Mouse (Mus musculus) heart, adult 2 months (tissue): ENCODE measurements around the gene Hoxc9. TPM values are rescaled to one million over a fixed set of nuclear protein-coding genes. Genes with fewer than 3 reads are reported as not detected.

Experiments
- DNase-seq, 2 experiments: peaks; one replicate each; pipeline ENCODE4 v3.0.0; 2021
- H3K27ac ChIP-seq: fragments of 200-600 bp; 2 replicates; pipeline ENCODE4 v1.8.1; 2022
- H3K27me3 ChIP-seq: fragments of 200-500 bp; 2 replicates; pipeline ENCODE4 v1.6.1; 2012; ENCODE audit warnings: mild to moderate bottlenecking, low read length, inconsistent platforms, mixed read lengths; ENCODE audit not compliant: control insufficient read depth, insufficient read depth
- H3K36me3 ChIP-seq: fragments of 200-500 bp; 2 replicates; pipeline ENCODE4 v1.6.1; 2012; ENCODE audit warnings: low read length, inconsistent platforms; ENCODE audit not compliant: control insufficient read depth, insufficient read depth
- H3K4me1 ChIP-seq: fragments of 200-500 bp; 2 replicates; pipeline ENCODE4 v1.6.1; 2011; ENCODE audit warnings: low read length; ENCODE audit not compliant: control insufficient read depth, insufficient read depth
- H3K4me3 ChIP-seq: fragments of 200-600 bp; 2 replicates; pipeline ENCODE4 v1.8.1; 2022
- H3K79me2 ChIP-seq: fragments of 200-500 bp; replicated peaks from 2 replicates; pipeline ENCODE4 v1.6.1; 2012; ENCODE audit warnings: mild to moderate bottlenecking, inconsistent platforms, low read length, moderate library complexity, mixed read lengths; ENCODE audit not compliant: control insufficient read depth, insufficient read depth
- H3K9ac ChIP-seq: fragments of 200-500 bp; 2 replicates; pipeline ENCODE4 v1.6.1; 2012; ENCODE audit warnings: low read depth, mild to moderate bottlenecking, control low read depth, inconsistent platforms, low read length, mixed read lengths
- CTCF ChIP-seq: fragments of 200-600 bp; IDR thresholded peaks from 2 replicates; pipeline ENCODE4 v1.8.1; 2022; ENCODE audit warnings: antibody characterized with exemption, mild to moderate bottlenecking, moderate library complexity
- EP300 ChIP-seq: fragments of 200-500 bp; IDR thresholded peaks from 2 replicates; pipeline ENCODE4 v1.6.1; 2011; ENCODE audit warnings: low read depth, low read length, control low read depth; ENCODE audit not compliant: insufficient read depth
- POLR2A ChIP-seq: fragments of 200-500 bp; IDR thresholded peaks from 2 replicates; pipeline ENCODE4 v1.6.1; 2011; ENCODE audit warnings: mild to moderate bottlenecking, low read depth, low read length, control low read depth; ENCODE audit not compliant: insufficient read depth
- WGBS: fragments of 180-500 bp; shearing (Covaris S2); methylation state at CpG from one replicate; pipeline ENCODE4 v1.1.7; 2018; 5-methylcytosine and 5-hydroxymethylcytosine counted together
- intact Hi-C: fragments of 180-260 bp; cut with DNase I; formaldehyde crosslinking; loops from one replicate; pipeline ENCODE4 v1.15.1; 2025
- polyA plus RNA-seq: library from polyadenylated mRNA; depleted of rRNA; stranded (reverse); fragments of >200 nt; gene quantifications from 2 replicates; pipeline ENCODE4 v1.2.3, GENCODE M21; 2012
- total RNA-seq, 2 experiments: library from RNA; stranded (reverse); gene quantifications; 2 replicates each; pipeline ENCODE4 v1.2.3; 2021

The Hoxc9 gene
- total and polyA plus RNA-seq, 3 experiments: not detected

DNA sequence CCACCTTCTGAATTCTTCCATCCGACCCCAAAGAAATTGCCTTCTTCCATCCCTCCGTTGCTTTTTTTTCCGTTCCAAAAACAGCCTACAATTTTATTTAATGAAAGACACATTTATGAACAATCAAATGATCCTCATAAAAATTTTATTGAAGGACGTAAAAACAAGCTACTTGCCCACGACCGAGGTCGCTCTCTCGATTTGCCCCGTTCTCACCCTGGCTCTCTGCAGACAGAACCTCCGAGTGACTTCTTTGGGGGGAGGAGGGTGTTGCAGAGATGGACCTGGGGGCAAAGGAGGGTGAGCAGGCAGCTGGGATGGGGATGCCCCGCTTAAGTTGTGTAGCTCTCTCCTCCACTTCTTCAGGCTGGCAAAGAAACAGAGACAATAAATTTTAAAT lies 4.1 kb downstream of the Hoxc9 start:
- Histone ChIP-seq H3K4me3 (no peak overlapping the region), H3K27me3 (peaks cover 30% of the 10 kb centered on the region), H3K36me3 (no peaks in the 10 kb centered on the region), H3K4me1 (no peaks in the 10 kb centered on the region), H3K79me2 (no peaks in the 10 kb centered on the region), H3K9ac (no peak overlapping the region), H3K27ac (no peak overlapping the region)
- DNase-seq: no peak
- 5% methylated on average over 11 of the region's 11 CpGs for WGBS
- TF ChIP-seq POLR2A (no peak), EP300 (no peak), CTCF (no peak)
- intact Hi-C loops: loop anchor here (10.0 kb wide), 1 partner anchor 324 kb away; no protein-coding TSS in a partner anchor

DNA sequence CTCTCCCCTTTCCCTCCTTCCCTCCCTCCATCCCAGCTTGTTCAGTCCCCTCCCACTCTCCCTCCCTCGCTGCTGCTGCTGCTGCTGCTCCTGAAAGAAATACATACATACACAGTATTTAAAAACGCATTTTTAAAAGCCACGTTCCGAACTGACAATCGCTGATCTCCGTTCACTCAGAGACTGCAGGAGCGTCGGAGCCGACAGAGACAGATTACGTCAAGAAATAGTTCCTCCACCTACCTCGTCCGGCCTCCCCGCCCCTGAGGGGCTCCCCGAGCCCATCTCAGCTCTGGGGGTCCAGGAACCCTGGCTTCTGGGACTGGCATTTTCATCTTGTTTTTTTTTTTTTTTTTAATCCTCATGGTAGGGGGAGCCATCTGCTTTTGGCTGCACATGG lies 4.7 kb downstream of the Hoxc9 start:
- no peak overlapping the region for H3K9ac ChIP-seq
- H3K27me3 ChIP-seq: peaks cover 27% of the 10 kb centered on the region
- 3% methylated on average over 14 of the region's 14 CpGs for WGBS
- no peaks in the 10 kb centered on the region for H3K4me1 ChIP-seq
- no peak for TF ChIP-seq EP300
- TF ChIP-seq POLR2A: no peak
- TF ChIP-seq CTCF: no peak
- H3K4me3 ChIP-seq: no peak overlapping the region
- no peak overlapping the region for H3K27ac ChIP-seq
- DNase-seq: no peak
- no peaks in the 10 kb centered on the region for H3K79me2 ChIP-seq
- intact Hi-C loops: loop anchor here (10.0 kb wide), 1 partner anchor 324 kb away; no protein-coding TSS in a partner anchor
- H3K36me3 ChIP-seq: no peaks in the 10 kb centered on the region

DNA sequence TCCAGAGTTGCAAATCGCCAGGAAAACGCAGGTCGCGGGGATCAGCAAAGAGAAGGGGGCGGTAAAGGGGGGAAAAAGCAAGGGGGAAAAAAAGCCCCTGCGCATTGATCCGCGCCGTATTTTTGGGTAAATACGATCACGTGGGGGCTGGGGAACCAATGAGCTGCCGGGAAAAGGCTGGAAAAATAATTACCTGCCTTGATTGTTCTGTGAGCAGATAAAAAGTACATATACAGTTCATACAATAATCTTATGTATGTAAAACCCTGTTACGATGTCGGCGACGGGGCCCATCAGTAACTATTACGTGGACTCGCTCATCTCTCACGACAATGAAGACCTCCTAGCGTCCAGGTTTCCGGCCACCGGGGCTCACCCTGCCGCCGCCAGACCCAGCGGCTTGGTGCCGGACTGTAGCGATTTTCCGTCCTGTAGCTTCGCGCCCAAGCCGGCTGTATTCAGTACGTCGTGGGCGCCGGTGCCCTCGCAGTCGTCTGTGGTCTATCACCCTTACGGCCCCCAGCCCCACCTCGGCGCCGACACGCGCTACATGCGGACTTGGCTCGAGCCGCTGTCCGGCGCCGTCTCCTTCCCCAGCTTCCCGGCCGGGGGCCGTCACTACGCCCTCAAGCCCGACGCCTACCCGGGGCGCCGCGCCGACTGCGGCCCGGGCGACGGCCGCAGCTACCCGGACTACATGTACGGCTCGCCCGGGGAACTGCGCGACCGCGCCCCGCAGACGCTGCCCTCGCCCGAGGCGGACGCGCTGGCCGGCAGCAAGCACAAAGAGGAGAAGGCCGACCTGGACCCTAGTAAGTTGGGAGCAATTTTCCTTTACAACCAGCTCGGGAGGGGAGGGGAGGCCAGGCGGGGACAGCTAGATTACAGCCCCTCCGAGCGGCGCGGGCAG lies 5.4 kb downstream of the Hoxc9 start:
- Histone ChIP-seq H3K27ac (no peak overlapping the region), H3K4me3 (peak overlapping the region; percentile 9; the same call in 1 of the 2 replicates), H3K79me2 (no peaks in the 10 kb centered on the region), H3K36me3 (no peaks in the 10 kb centered on the region), H3K27me3 (peaks cover 25% of the 10 kb centered on the region), H3K9ac (no peak overlapping the region), H3K4me1 (no peaks in the 10 kb centered on the region)
- intact Hi-C loops: loop anchor here (10.0 kb wide), 1 partner anchor 323 kb away; no protein-coding TSS in a partner anchor
- TF ChIP-seq POLR2A: no peak
- no peak for TF ChIP-seq EP300
- no peak for TF ChIP-seq CTCF
- WGBS: 2% methylated on average over 88 of the region's 88 CpGs
- DNase-seq: peak in 1 of 2 experiments; percentile 46

DNA sequence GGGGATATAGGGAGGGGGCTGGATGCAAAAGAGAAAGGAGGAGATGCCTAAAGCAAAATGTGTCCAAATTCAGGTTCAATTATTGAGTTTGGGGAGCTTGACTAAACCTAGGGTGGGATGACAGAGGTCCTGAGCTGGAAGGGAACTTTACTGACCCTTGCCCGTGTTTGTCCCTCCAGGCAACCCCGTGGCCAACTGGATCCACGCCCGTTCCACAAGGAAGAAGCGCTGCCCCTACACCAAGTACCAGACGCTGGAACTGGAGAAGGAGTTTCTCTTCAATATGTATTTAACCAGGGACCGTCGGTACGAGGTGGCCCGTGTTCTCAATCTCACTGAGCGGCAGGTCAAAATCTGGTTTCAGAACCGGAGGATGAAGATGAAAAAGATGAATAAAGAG lies 7.5 kb downstream of the Hoxc9 start:
- WGBS: 4% methylated on average over 12 of the region's 12 CpGs
- no peak overlapping the region for H3K9ac ChIP-seq
- H3K4me3 ChIP-seq: no peak overlapping the region
- no peaks in the 10 kb centered on the region for H3K79me2 ChIP-seq
- no peaks in the 10 kb centered on the region for H3K36me3 ChIP-seq
- TF ChIP-seq CTCF: no peak
- TF ChIP-seq POLR2A: no peak
- no peak for TF ChIP-seq EP300
- DNase-seq: no peak
- intact Hi-C loops: loop anchor here (10.0 kb wide), 1 partner anchor 321 kb away; no protein-coding TSS in a partner anchor
- no peaks in the 10 kb centered on the region for H3K4me1 ChIP-seq
- H3K27ac ChIP-seq: no peak overlapping the region
- H3K27me3 ChIP-seq: peaks cover 28% of the 10 kb centered on the region

DNA sequence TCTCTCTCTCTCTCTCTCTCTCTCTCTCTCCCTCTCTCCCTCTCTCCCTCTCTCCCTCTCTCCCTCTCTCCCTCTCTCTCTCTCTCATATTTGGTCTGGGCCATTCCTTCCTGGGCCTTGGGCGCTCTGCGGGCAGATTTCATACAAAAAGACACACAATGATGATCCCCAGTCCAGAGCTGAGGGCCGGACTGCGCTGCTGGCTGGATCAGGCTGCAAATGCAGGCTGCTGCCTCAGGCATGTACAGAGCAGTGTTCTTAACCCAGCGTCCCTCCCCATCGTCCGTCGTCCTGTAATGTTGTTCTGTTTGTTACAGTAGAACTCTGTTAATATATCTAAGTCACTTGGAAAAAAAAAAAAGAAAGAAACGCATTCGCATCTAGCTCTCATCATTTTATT lies 8.3 kb downstream of the Hoxc9 start:
- TF ChIP-seq CTCF (no peak), POLR2A (no peak), EP300 (no peak)
- DNase-seq: no peak
- 5% methylated on average over 10 of the region's 10 CpGs for WGBS
- Histone ChIP-seq H3K4me1 (no peaks in the 10 kb centered on the region), H3K9ac (no peak overlapping the region), H3K27me3 (peaks cover 28% of the 10 kb centered on the region), H3K79me2 (no peaks in the 10 kb centered on the region), H3K27ac (no peak overlapping the region), H3K36me3 (no peaks in the 10 kb centered on the region), H3K4me3 (no peak overlapping the region)
- intact Hi-C loops: loop anchor here (10.0 kb wide), 1 partner anchor 320 kb away; no protein-coding TSS in a partner anchor

DNA sequence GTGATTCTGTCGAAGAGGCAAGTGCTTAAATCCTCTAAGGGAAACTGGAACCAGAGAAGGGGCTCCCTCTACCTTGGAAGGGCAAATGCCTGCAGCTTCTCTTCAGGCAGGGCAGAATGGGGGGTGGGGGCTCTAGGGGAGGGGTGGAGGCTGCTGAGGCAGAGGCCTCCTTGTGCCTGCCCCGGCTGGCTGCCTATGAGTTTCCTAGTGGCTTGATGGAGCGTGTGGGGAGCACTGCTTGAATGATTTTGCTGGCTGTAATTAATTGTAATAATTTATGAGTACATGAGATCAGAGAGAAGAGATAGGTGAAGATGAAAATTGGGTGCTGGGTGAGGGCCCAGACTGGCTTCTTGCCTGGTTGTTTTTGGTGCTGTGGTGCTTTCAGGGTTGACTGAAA lies 8.7 kb downstream of the Hoxc9 start:
- H3K79me2 ChIP-seq: no peaks in the 10 kb centered on the region
- no peaks in the 10 kb centered on the region for H3K4me1 ChIP-seq
- WGBS: 10% methylated on average over 3 of the region's 3 CpGs
- H3K9ac ChIP-seq: no peak overlapping the region
- no peak for TF ChIP-seq EP300
- TF ChIP-seq CTCF: no peak
- TF ChIP-seq POLR2A: no peak
- peaks cover 26% of the 10 kb centered on the region for H3K27me3 ChIP-seq
- intact Hi-C loops: loop anchor here (10.0 kb wide), 1 partner anchor 320 kb away; no protein-coding TSS in a partner anchor
- no peak overlapping the region for H3K4me3 ChIP-seq
- no peak for DNase-seq
- no peak overlapping the region for H3K27ac ChIP-seq
- H3K36me3 ChIP-seq: no peaks in the 10 kb centered on the region
